ENCODE assay signal across 13 mouse cellular contexts in the genomic region with DNA sequence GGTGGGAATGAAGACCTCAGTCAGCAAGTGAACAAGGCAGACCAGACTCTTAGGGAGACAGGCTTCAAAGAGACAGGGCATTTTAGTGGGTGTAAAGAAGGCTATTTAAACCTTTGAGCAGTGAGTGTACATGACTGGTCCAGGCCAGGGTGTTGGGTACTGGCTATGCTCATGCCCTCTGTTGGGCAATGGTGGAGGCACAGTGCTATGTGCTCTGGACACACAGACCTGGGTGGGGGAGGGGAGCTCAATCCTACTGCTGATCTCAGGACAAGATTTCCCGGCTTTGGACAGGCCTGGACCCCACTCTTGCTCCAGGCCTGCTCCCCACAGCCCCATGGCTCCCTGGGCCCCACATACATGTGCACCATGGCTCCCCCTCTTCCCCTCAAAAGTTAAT.
DNase-seq lines count a peak whose midpoint lies in the region; ATAC-seq lines count a peak whose summit lies in the region.
"Had no signal": no experiment of that assay in that cellular context is flagged by ENCODE, and none has a peak within 500 bp of the region (broad histone marks: within the 10 kb centered on the region; RNA-seq: fewer than 3 reads in every experiment).

No protein-coding gene starts in this region.

- H3K9me3 ChIP-seq in heart, embryonic 10.5 days, result no peaks in the 10 kb centered on the region
- no peaks in the 10 kb centered on the region for H3K9me3 ChIP-seq in heart, embryonic 11.5 days (replicated peaks; ENCODE audit: control insufficient read depth, low read length)
- no peaks in the 10 kb centered on the region for H3K9me3 ChIP-seq in lung, embryonic 15.5 days
- no peaks in the 10 kb centered on the region for H3K9me3 ChIP-seq in midbrain, embryonic 15.5 days

- H3K9ac ChIP-seq in heart, embryonic 11.5 days (ENCODE audit: low read depth, low read length), result no peak overlapping the region
- H3K9ac ChIP-seq in lung, embryonic 15.5 days, result no peak overlapping the region
- no peak overlapping the region for H3K9ac ChIP-seq in midbrain, embryonic 15.5 days
- H3K9ac ChIP-seq: heart, embryonic 12.5 days had no signal

- H3K4me2 ChIP-seq in heart, embryonic 11.5 days, result no peak overlapping the region
- no peak overlapping the region for H3K4me2 ChIP-seq in lung, embryonic 15.5 days
- no peak overlapping the region for H3K4me2 ChIP-seq in midbrain, embryonic 15.5 days
- H3K4me2 ChIP-seq: heart, embryonic 12.5 days had no signal

- DNase-seq in heart, embryonic 10.5 days (ENCODE audit: low spot score), result peak; percentile 38
- DNase-seq in lung, adult 18-20 months, result no peak
- DNase-seq in embryo, embryonic 10.5 days (ENCODE audit: low spot score), result peak; percentile 64
- DNase-seq in spleen, postnatal 36 days (ENCODE audit: low spot score in 2 of 2), result no peak
- no peak for DNase-seq in heart, adult 9 months (ENCODE audit: low spot score in 2 of 2)
- DNase-seq: adrenal gland, postnatal 25 days; cerebellum, postnatal 36 days; lung, postnatal 36 days; right cerebral cortex, adult 18-20 months had no signal

- WGBS in heart, embryonic 10.5 days, result 50% methylated on average over 1 of the region's 1 CpGs
- 31% methylated on average over 1 of the region's 1 CpGs for WGBS in heart, embryonic 11.5 days (ENCODE audit: insufficient replicate concordance)
- WGBS in lung, embryonic 15.5 days, result 44% methylated on average over 1 of the region's 1 CpGs
- 10% methylated on average over 1 of the region's 1 CpGs for WGBS in midbrain, embryonic 15.5 days

- no peaks in the 10 kb centered on the region for H3K36me3 ChIP-seq in heart, embryonic 10.5 days
- H3K36me3 ChIP-seq in heart, embryonic 11.5 days (ENCODE audit: control insufficient read depth, insufficient read depth, low read length), result no peaks in the 10 kb centered on the region
- H3K36me3 ChIP-seq in lung, embryonic 15.5 days, result no peaks in the 10 kb centered on the region
- no peaks in the 10 kb centered on the region for H3K36me3 ChIP-seq in midbrain, embryonic 15.5 days (replicated peaks)
- H3K36me3 ChIP-seq: heart, embryonic 12.5 days had no signal

- ATAC-seq in heart, embryonic 11.5 days (replicated peaks; ENCODE audit: insufficient number of reproducible peaks, low FRiP score, low TSS enrichment), result no peak
- ATAC-seq in lung, embryonic 15.5 days (ENCODE audit: borderline replicate concordance, extremely low read depth, low FRiP score, low TSS enrichment), result peak; percentile 27; the same call in 1 of the 2 replicates
- ATAC-seq in midbrain, embryonic 15.5 days (replicated peaks), result peak; percentile 54

- no peak overlapping the region for H3K27ac ChIP-seq in heart, embryonic 10.5 days
- H3K27ac ChIP-seq in heart, embryonic 11.5 days (ENCODE audit: low read depth, low read length), result no peak overlapping the region
- H3K27ac ChIP-seq in lung, embryonic 15.5 days, result no peak overlapping the region
- no peak overlapping the region for H3K27ac ChIP-seq in midbrain, embryonic 15.5 days

- H3K4me3 ChIP-seq in heart, embryonic 10.5 days, result no peak overlapping the region
- H3K4me3 ChIP-seq in heart, embryonic 11.5 days (ENCODE audit: low read depth, low read length), result no peak overlapping the region
- H3K4me3 ChIP-seq in lung, embryonic 15.5 days, result no peak overlapping the region
- no peak overlapping the region for H3K4me3 ChIP-seq in midbrain, embryonic 15.5 days
- H3K4me3 ChIP-seq: heart, embryonic 12.5 days had no signal

- no peaks in the 10 kb centered on the region for H3K4me1 ChIP-seq in heart, embryonic 10.5 days
- H3K4me1 ChIP-seq in heart, embryonic 11.5 days (ENCODE audit: control insufficient read depth, insufficient read depth, low read length), result no peaks in the 10 kb centered on the region
- H3K4me1 ChIP-seq in lung, embryonic 15.5 days, result no peaks in the 10 kb centered on the region
- peaks cover 10% of the 10 kb centered on the region for H3K4me1 ChIP-seq in midbrain, embryonic 15.5 days
- H3K4me1 ChIP-seq: heart, embryonic 12.5 days had no signal

- no peaks in the 10 kb centered on the region for H3K27me3 ChIP-seq in heart, embryonic 10.5 days (ENCODE audit: insufficient read depth, poor library complexity, severe bottlenecking)
- H3K27me3 ChIP-seq in heart, embryonic 11.5 days (ENCODE audit: control insufficient read depth, insufficient read depth, low read length), result no peaks in the 10 kb centered on the region
- H3K27me3 ChIP-seq in lung, embryonic 15.5 days, result no peaks in the 10 kb centered on the region
- H3K27me3 ChIP-seq in midbrain, embryonic 15.5 days (replicated peaks), result no peaks in the 10 kb centered on the region
- H3K27me3 ChIP-seq: heart, embryonic 12.5 days had no signal

Comparison
In these comparisons a context has a peak if more than half of its experiments do, and no peak if none do; other contexts are left out.
1. DNase-seq: peak in heart, embryonic 10.5 days (single experiment) and embryo, embryonic 10.5 days (single experiment); none in lung, adult 18-20 months (0 of 2), spleen, postnatal 36 days (0 of 2) and heart, adult 9 months (0 of 2).